Mouse (Mus musculus) testis, adult 2 months (tissue): ENCODE data around the gene Gdpd5.

Experiments used
- CTCF ChIP-seq: fragments of 200-500 bp; IDR thresholded peaks from 2 replicates; pipeline ENCODE4 v1.5.1; 2012; ENCODE audit warnings: low read depth, mild to moderate bottlenecking, inconsistent platforms, low read length, moderate library complexity; ENCODE audit not compliant: control insufficient read depth, insufficient read depth, insufficient replicate concordance
- POLR2A ChIP-seq: fragments of 200-500 bp; IDR thresholded peaks from 2 replicates; pipeline ENCODE4 v1.6.1; 2012; ENCODE audit warnings: low read depth, mild to moderate bottlenecking, inconsistent platforms, low read length, moderate library complexity; ENCODE audit not compliant: control insufficient read depth

- TF ChIP-seq CTCF (no peak), POLR2A (no peak)
These were observed 94.3 kb downstream of the Gdpd5 start for GRCm38 (mm10) chr7:99475562-99475911.
